Comparison of ENCODE assay signal across 8 mouse cellular contexts in genomic region chr1:33719733-33720225, GRCm38 (mm10). TPM values are rescaled to one million over a fixed set of nuclear protein-coding genes. Genes with fewer than 3 reads are reported as not detected.
DNase-seq lines count a peak whose midpoint lies in the region; ATAC-seq and TF ChIP-seq lines count a peak whose summit lies in the region.

TSS of gene Rab23 (plus strand) at chr1:33719887.

- peak within 1 kb of the TSS; percentile 69 for H3K4me2 ChIP-seq in lung, embryonic 14.5 days

- no peaks in the 10 kb centered on the region for H3K9me3 ChIP-seq in lung, embryonic 14.5 days (ENCODE audit: low read depth, low read length)

- ATAC-seq in hematopoietic stem cell, adult 5-6 weeks (replicated peaks in 1 of 2; ENCODE audit: insufficient read depth in 1 of 2, low FRiP score in 2 of 2, low TSS enrichment in 1 of 2, low read depth in 1 of 2, poor library complexity in 2 of 2, severe bottlenecking in 2 of 2) = peak; percentile 86 to 89
- ATAC-seq in lung, embryonic 14.5 days (ENCODE audit: insufficient read depth) = peak; percentile 97

- no peak for TF ChIP-seq CTCF in lung, embryonic 14.5 days (IDR thresholded peaks at IDR 0.05; ENCODE audit: low read depth)
- no peak for TF ChIP-seq CTCF in olfactory bulb, adult 2 months (IDR thresholded peaks at IDR 0.05; ENCODE audit: insufficient read depth, low read depth, low read length)

- peak; percentile 91 for TF ChIP-seq POLR2A in olfactory bulb, adult 2 months (IDR thresholded peaks at IDR 0.05; ENCODE audit: insufficient read depth, low read depth, low read length)

- WGBS in lung, embryonic 14.5 days = under 1% methylated on average over 54 of the region's 54 CpGs
- WGBS in olfactory bulb, adult 2 months = under 1% methylated on average over 54 of the region's 54 CpGs

- peaks cover 21% of the 10 kb centered on the region for H3K36me3 ChIP-seq in lung, embryonic 14.5 days (ENCODE audit: insufficient read depth)

- H3K27me3 ChIP-seq in lung, embryonic 14.5 days (ENCODE audit: insufficient read depth, low read length) = no peaks in the 10 kb centered on the region

- peak; percentile 94 for DNase-seq in MN1 (ENCODE audit: low spot score)
- DNase-seq in cerebellum, adult 8-10 months = peak; percentile 86
- peak; percentile 87 for DNase-seq in forelimb bud, embryonic 11.5 days (ENCODE audit: low read depth, low spot score)
- peak; percentile 77 to 83 for DNase-seq in layer of hippocampus, adult 8-10 months (ENCODE audit: low spot score in 2 of 2)
- peak; percentile 91 for DNase-seq in lung, embryonic 14.5 days
- DNase-seq in thymus, adult 18-20 months = peak; percentile 54 to 59

- H3K4me3 ChIP-seq in lung, embryonic 14.5 days (ENCODE audit: low read depth, low read length) = peak within 1 kb of the TSS; percentile 79
- H3K4me3 ChIP-seq in olfactory bulb, adult 2 months (ENCODE audit: insufficient read depth, low read depth, low read length) = peak within 1 kb of the TSS; percentile 80

- peaks cover 4% of the 10 kb centered on the region for H3K4me1 ChIP-seq in lung, embryonic 14.5 days (ENCODE audit: insufficient read depth)
- H3K4me1 ChIP-seq in olfactory bulb, adult 2 months (ENCODE audit: control insufficient read depth, insufficient read depth, low read length) = peaks cover 4% of the 10 kb centered on the region; the same call in 1 of the 2 replicates

- H3K27ac ChIP-seq in lung, embryonic 14.5 days (ENCODE audit: low read depth) = peak within 1 kb of the TSS; percentile 90
- H3K27ac ChIP-seq in olfactory bulb, adult 2 months (ENCODE audit: insufficient read depth, low read depth, low read length) = peak within 1 kb of the TSS; percentile 74

- H3K9ac ChIP-seq in lung, embryonic 14.5 days = peak within 1 kb of the TSS; percentile 89

RNA-seq across cellular contexts. Expression of gene Rab23, which starts in this region (rescaled TPM):
- 8.4 and 8.5 TPM in 2 replicates for total RNA-seq in hematopoietic stem cell, adult 5-6 weeks (2017)
- 10 to 100 TPM; 28.1 to 35.6 (median 33.3) TPM for total RNA-seq in layer of hippocampus, adult 8-10 months (2022)
- polyA plus RNA-seq in lung, embryonic 14.5 days (2014; fragmentation: Nextera tagmentation; extraction: Ambion mirVana) = 22.1 and 23.8 TPM in 2 replicates
- not detected in 2 replicates for polyA plus RNA-seq in olfactory bulb, adult 2 months (2012; ENCODE audit: insufficient read depth, insufficient read length, low replicate concordance, missing spikeins)

Comparison
In these comparisons a context has a peak if more than half of its experiments do, and no peak if none do; other contexts are left out.
1. Peak in every context shown above with its lines: DNase-seq, ATAC-seq, H3K4me3 ChIP-seq and H3K27ac ChIP-seq.
2. RNA of gene Rab23 (polyA plus RNA-seq): 22.1 to 23.8 TPM in lung, embryonic 14.5 days; not detected in olfactory bulb, adult 2 months; every median in the first group is over 10 times any median in the second.